Mouse (Mus musculus): ENCODE results near the gene Cyp3a11.

DNA sequence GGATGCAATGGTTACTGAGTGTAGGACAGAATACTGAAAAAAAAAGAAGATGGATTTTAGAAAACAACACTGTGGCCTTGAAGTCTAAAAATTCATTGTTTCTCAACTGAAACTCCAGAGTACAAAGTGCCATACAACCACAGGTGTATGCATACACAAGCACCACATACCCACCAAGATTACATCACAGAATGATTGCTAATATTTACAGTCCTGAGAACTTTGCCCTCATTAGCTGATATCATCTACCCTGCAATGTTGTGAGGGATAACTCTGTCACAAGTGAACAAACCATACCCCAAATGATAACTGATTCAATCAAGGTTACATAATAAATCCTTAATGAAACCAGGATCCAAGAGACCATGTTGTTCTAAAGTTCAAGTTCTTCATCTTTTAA, 1.4 kb upstream of the Cyp3a11 start:
- no peak for TF ChIP-seq CTCF (IDR thresholded peaks at IDR 0.05; ENCODE audit: low read depth, low read length)
- no peak for TF ChIP-seq POLR2A (IDR thresholded peaks at IDR 0.05; ENCODE audit: extremely low read depth, insufficient read depth, low read length)
